Mouse (Mus musculus): ENCODE measurements at regions not wholly inside any gene's neighbourhood (a gene's known extent, or its start where the extent isn't known, plus 50 kb on each side); places are given as distances from the start of the nearest gene placed in this dataset.
"Not testable (repeated sequence)": the region's sequence is repeated elsewhere in the genome, so short reads cannot be mapped to it uniquely, and the experiment has no call there.

- intact Hi-C loops (cut with DNase I); DNase-seq: not testable (repeated sequence)
Measured at GRCm38 (mm10) chr13:5697329-5697728, 164.0 kb upstream of the Klf6 start.

DNA sequence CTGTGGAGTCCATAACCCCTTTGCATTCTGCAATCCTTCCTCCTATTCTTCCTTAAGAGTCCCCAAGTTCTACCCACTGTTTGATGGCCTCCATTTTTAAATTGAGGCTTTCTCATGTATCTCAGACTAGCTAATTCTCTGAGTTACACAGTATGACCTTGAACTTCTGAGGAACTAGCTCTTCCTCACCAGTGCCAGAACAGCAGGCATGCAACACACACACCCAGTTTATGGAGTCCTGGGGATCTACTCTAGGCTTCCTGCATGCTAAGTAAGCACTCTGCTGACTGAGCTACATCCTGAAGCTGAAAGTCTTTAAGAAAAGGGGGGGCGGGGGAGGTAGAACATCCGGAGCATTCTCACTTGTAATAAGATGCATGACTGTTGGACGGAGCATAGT is 159.2 kb upstream of the Klf6 start:
- no peak for DNase-seq
- intact Hi-C loops (cut with DNase I) = no loop called here

DNA sequence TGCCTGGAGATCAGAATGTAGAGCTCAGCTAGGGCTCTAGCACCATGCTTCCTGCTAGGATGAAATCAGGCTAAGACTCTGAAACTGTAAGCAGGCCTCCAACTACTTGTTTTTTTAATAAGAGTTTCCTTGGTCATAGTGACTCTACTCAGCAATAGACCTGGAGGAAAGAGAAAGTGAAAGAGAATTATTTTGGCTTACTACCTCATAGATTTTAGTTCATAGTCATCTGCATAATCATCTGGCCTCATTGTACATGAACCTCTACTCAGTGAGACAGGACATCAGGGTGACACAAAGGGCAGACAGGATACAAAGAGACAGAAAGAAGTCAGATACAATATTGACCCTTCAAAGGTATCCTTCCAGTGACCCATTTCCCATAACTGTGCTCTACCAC is 156.3 kb upstream of the Klf6 start:
- intact Hi-C loops (cut with DNase I) = no loop called here
- no peak for DNase-seq

DNA sequence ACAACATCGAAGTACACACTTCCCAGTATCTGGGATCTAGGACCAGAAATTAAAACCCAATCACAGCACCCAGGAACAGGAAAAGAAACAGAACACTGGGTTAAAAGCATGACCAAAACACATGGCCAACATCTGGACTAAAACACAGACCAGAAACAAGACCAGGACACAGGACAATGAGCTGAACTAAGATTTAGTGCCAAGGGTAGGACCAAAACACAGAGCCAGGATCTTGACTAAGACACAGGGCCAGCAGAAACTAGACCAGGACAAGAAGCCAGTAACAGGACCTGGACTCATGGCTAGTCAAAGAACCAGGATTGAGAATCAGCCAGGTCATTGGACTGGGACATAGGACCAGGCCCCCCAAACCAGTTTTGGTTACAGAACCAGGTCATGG is 149.6 kb upstream of the Klf6 start:
- intact Hi-C loops (cut with DNase I) = no loop called here
- no peak for DNase-seq

- intact Hi-C loops (cut with DNase I) = no loop called here
- no peak for DNase-seq
Measured at GRCm38 (mm10) chr13:5713195-5713863, 148.0 kb upstream of the Klf6 start.

GRCm38 (mm10) chr13:5714191-5714591 is 147.1 kb upstream of the Klf6 start:
- no peak for DNase-seq
- intact Hi-C loops (cut with DNase I) = no loop called here

DNA sequence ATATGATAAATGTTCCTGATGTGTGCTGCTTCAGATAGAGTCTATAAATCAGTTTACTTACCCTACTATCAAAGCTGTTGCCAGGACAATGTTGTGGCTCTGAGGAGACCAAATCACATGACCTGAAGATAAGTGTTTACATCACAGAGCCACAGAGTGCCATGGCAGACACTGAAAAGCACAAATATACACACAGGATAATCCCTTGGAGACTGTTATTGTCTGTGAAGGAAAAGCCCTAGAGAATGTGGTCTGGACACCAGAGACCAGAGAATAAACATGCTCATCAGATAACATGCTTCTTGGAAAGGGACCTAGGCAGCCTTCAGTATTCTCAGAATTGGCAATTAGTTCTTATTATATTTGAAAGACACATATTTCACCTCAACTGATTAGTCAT is 146.5 kb upstream of the Klf6 start:
- intact Hi-C loops (cut with DNase I) = no loop called here

DNA sequence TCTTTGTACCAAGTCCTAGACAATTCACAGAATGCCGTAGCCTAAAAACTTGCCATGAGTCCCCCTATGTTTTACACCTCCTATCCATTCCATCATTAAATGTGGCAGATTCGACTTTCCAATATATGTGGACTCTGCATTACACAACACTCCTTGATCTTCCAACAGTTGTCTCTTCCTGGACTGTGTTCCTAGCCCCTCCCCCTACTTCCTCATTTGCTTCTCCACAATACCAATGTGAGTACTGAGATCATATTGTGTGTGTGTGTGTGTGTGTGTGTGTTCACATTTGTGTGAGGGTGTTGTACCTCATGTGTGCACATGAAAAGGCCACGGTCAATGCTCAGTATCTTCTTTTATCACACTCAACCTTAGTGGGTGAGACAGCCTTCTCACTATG is 144.5 kb upstream of the Klf6 start:
- DNase-seq = no peak
- intact Hi-C loops (cut with DNase I) = no loop called here

More for the DNA sequence above, 146.5 kb upstream of the Klf6 start:
- no peak for DNase-seq

- intact Hi-C loops (cut with DNase I) = no loop called here
- DNase-seq = no peak
Measured at GRCm38 (mm10) chr13:5723319-5723718, 138.0 kb upstream of the Klf6 start.

DNA sequence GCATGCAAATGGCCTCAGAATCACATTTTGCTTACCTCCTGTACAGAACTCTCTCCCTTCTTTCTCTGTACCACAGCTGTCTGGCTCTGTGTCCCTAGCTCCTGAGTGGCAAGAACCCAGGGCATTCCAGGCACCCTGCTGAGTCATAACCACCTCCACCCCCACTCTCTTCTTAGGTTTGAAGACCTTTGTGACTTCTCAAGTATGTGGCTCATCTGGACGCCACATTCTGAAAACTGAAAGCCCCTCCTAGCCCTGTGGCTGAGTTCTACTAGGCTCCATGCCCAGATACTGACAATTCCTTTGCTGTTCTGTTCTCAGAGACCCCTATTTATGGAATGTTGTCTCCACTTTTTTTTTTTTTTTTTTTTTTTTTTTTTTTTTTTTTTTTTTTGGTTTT is 136.9 kb upstream of the Klf6 start:
- intact Hi-C loops (cut with DNase I) = no loop called here
- DNase-seq = no peak

DNA sequence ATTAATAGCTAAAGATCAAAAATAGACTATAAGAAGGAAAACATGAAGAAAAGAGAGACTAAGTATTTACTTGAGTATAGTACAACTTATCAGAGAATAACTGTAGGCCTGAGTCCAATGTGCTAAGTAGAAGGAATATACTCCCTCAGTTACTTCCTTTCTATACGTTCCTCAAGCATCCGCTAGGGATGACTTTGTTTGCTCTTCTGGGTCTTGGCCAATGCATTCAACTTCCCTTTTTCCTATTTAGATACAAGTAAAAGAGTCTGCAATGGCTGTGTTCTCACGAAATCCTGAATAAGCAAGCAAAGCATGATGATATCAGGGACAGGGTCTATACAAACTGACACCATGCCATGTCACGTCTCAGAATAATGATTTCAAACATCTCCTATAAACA is 135.3 kb upstream of the Klf6 start:
- DNase-seq = no peak
- intact Hi-C loops (cut with DNase I) = no loop called here

GRCm38 (mm10) chr13:5726446-5726845 is 134.8 kb upstream of the Klf6 start:
- intact Hi-C loops (cut with DNase I) = no loop called here
- no peak for DNase-seq

- intact Hi-C loops (cut with DNase I) = no loop called here
- no peak for DNase-seq
Measured at GRCm38 (mm10) chr13:5728172-5728571, 133.1 kb upstream of the Klf6 start.

- DNase-seq = no peak
- intact Hi-C loops (cut with DNase I) = no loop called here
Measured at GRCm38 (mm10) chr13:5728808-5729207, 132.5 kb upstream of the Klf6 start.

DNA sequence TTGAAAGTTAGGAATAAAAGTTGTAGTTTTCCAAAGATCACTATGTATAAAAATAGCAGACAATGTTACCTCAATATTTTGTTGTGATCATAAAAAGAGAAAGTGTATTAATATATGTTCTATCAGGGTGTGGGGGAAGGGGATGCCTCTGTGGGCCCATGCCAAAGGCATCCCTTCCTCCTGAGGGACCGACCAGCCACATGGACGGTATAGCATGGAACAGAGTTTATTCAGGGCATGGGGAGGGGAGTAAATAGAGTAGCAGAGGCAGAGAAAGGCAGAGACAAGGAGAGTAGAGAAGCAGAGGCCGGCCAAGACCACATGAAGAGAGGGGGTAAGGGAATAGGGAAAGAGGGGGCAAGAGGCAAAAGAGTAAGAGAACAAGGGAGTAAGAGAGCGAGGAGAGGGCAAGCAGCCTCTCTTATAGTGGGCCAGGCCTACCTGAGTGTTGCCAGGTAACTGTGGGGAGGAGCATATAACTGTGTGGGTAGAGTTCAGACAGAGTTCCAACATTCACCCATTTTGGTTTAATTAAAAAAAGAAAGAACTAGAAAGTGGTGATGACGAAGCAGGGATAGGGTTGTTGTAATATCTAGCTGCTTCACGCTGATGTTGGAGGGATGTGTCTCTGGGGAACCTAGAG is 131.7 kb upstream of the Klf6 start:
- intact Hi-C loops (cut with DNase I) = no loop called here
- no peak for DNase-seq

GRCm38 (mm10) chr13:5732206-5732605 is 129.1 kb upstream of the Klf6 start:
- DNase-seq = no peak
- intact Hi-C loops (cut with DNase I) = no loop called here

DNA sequence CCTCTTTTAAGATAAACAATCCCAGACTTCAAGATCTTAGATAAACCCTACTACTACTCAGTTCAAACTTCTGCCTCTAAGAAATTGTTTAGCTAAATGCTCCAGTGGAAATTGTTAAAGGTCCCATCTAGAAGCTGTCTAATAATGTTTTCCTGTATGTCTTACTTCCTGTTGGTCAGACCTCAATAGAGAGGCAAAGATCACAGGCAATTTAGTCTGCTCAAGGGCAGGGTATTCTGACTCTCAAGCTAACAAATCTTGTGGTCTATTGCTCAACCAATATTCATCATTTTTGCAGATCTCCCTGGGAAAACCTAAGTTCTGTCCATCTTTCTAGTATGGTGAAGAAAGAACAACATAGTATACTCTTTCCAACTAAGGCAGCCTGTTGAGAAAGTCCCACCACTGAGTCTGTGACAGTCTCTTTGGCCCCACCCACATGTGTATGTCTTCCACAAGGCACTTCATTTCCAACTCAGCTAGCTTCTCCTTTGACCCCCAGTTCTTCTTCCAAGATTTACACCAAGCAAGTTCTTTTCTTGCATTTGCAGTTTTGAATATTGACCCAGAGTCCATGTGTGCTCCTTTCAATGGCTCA is 126.2 kb upstream of the Klf6 start:
- intact Hi-C loops (cut with DNase I) = no loop called here
- DNase-seq = no peak

GRCm38 (mm10) chr13:5736472-5736871 is 124.8 kb upstream of the Klf6 start:
- no peak for DNase-seq
- intact Hi-C loops (cut with DNase I) = no loop called here

DNA sequence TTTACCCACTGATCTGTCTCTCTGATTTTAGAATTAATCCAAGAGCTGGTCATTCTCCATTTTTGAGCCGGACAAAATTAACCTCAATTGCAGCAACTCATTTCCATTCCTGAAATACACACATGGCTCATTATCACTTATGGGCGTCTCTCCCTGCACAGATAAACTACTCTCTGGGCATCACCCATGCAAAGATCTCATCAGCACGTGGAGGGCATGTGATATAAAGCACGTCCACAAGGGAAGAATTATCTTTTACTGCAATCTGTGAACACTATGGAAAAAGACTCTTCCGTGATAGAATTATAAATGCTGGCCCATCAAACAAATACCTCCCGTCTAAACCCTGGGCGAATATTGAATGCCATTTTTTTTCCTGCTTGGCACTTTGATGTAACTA is 124.1 kb upstream of the Klf6 start:
- DNase-seq = no peak
- intact Hi-C loops (cut with DNase I) = no loop called here

DNA sequence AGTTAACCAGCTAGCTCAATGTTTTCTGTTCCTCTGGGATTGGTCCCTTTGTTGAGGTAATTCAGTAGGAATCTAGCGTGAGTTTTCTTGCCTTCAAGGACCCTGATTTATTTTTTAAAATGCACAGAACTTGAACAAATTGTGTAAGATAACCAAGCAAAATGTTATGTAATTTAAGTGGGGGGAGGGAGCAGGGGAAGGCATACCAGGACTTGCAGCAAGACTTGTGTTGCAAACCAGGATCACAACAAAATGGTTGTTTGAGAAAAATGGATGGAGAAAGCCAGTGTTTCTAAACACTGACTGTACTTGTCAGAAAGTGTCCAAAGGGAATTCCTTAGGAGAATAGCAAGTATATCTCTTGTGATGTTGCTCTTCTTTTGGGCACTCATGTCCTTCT is 120.5 kb upstream of the Klf6 start:
- no peak for DNase-seq
- intact Hi-C loops (cut with DNase I) = no loop called here

- intact Hi-C loops (cut with DNase I) = no loop called here
- DNase-seq = no peak
Measured at GRCm38 (mm10) chr13:5744949-5745348, 116.3 kb upstream of the Klf6 start.

- intact Hi-C loops (cut with DNase I) = no loop called here
Measured at GRCm38 (mm10) chr13:5757176-5757575, 104.1 kb upstream of the Klf6 start.

More at GRCm38 (mm10) chr13:5757176-5757575, 104.1 kb upstream of the Klf6 start:
- DNase-seq = no peak

Measured in left cerebral cortex, postnatal 4 days (tissue).